Mouse (Mus musculus): Measurements from ENCODE around the gene Atp6v1f.
A peak's percentile ranks its signal among the peaks of the same experiment; 100 is the strongest.

The Atp6v1f gene

GRCm38 (mm10) chr6:29467583-29468354 is at the start of gene Atp6v1f:
Atp6v1f (plus strand) TSS chr6:29467718.
- DNase-seq (ENCODE audit: low read depth, low spot score): peak; percentile 97

GRCm38 (mm10) chr6:29420596-29420995 is 46.9 kb upstream of the Atp6v1f start:
- no peak for DNase-seq (ENCODE audit: low read depth, low spot score)

DNA sequence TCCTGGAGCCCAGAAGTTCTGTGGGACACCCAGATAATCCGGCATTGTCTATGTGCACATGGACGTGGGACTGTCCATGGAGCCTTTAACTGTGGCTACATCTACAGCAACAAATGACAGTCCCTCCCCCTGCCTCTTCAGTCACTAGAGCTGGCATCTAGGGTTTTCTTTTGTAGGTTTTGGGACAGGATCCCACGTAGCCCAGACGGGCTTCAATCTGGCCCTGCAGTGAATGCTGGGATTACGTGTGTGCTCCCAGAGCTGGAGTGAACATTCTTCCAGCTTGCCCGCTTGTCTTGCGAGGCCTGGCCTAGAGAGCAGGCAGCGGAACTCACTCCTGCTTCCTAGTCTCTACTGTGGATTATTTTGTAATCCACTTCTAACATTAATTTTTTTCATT is 42.4 kb upstream of the Atp6v1f start:
- no peak for DNase-seq (ENCODE audit: low read depth, low spot score)

DNA sequence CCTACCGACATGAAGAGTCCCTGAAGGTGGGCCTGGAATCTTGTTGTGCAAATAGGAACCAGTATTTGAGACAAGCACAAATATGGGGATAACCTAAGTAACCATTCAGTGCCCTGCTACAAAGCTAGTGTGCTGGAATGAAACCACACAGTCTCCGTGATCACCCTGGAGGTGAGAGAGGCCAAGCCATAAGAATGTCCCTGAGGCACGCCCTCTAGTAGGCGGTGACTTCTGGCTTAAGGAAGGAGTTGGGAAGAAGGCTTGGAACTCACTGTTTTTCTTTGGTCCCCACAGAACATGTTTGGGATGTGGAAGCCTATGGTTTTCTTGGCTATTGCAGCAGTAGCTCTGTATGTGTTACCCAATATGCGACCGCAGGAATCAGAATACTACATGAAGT is 41.2 kb upstream of the Atp6v1f start:
- DNase-seq (ENCODE audit: low read depth, low spot score): no peak

DNA sequence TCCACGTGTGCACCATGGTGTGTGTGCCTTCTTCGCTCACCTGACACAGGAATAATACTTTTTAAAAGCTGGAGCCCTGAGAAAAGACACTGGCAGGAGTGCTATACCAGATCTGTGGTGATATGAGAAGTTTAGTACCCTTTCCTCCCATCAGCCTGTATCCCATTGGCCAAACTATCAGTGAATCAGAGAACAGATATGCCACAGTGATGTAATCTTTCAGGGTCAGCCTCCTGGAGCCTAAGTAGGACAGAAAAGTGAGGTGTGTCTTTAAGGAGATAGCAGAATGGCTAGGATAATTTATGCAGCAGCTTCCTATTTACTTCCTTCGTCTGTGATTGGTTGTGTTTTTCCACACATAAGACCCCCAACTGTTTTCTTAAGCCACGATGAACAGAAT is 39.3 kb upstream of the Atp6v1f start:
- no peak for DNase-seq (ENCODE audit: low read depth, low spot score)

DNA sequence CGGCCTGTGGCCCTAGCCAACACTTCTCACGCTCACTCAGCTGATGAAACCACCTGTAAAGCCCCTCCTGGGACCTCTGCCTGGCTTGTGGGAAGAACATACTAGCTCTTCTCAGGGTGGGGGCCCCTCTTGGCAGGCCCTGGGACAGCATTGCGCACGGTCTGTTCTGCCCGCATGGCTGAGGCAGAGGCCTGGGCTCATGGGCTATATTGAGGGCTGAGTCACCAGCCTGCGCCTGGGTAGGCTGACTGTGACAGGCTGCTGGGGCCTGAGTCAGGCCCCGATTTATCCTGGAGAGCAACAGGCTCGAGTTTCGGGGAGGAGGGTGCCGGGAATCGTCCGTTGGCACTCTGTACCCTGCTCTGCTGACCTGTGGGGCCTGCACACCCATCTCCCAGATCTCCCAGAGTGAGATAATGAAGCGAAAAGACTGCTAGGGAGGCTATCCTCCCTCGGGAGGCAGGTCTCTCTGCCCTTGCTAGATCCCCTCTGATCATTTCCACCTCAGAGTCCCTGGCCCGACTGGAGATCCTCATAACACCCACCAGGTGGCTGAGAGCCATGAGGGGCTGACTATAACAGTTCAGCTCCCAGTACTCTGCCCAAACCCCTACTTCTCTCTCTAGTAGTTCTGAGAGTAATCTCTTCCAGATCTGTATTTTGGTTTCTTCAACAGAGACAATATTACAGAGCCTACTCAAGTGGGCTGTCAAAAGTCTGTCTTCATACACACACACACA is 36.7 kb upstream of the Atp6v1f start:
- no peak for DNase-seq (ENCODE audit: low read depth, low spot score)

DNA sequence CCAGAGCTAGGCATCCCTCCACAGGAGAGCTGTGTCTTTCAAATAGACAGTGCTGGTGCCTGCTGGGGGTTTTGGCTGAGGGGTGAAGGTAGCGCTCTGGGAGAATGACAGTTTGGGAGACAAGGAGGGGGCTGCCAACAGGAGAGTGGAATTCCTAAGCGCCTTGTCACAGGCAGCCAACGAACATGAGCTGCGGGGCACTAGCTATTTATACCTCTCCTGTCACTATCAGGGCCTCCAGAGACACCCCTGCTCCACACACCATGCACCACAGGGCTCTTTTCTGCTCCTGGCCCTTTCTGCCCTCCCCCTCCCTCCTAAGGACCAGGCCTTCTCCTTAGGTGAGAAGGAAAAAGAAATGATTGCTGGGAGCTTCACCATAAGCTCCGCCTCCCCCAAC is 36.0 kb upstream of the Atp6v1f start:
- no peak for DNase-seq (ENCODE audit: low read depth, low spot score)

- DNase-seq (ENCODE audit: low read depth, low spot score): no peak
Measured at GRCm38 (mm10) chr6:29432156-29432555, 35.4 kb upstream of the Atp6v1f start.

- DNase-seq (ENCODE audit: low read depth, low spot score): no peak
Measured at GRCm38 (mm10) chr6:29432676-29433037, 34.9 kb upstream of the Atp6v1f start.

DNA sequence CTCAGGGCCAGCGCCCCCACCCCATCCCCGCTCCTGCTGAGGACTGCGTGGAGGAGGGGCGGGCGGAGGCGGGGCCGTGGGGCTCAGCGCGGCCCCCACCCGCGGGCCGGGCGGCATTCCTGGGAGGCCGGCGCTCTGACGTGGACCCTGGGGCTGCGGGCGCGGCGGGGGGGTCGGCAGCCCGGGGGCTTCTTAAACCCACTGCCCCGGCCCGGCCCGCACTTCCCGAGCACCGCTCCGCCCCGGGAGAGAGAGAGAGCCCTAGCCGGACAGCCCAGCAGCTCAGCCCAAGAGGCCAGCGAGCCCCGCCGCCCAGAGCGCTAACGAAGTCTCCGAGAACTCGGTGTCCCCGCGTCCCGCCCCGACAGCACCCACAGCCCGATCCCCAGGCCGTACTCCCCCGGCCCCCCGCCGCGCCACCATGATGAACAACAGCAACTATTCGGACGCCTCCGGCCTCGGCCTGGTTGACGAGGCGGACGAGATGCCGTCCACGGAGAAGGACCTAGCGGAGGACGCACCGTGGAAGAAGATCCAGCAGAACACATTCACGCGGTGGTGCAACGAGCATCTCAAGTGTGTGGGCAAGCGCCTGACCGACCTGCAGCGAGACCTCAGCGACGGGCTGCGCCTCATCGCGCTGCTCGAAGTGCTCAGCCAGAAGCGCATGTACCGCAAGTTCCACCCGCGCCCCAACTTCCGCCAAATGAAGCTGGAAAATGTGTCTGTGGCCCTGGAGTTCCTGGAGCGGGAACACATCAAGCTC is 34.3 kb upstream of the Atp6v1f start, which contains the start of gene Flnc:
Gene Flnc (plus strand): TSS at position 219 of the 766 bp plus-strand sequence.
- peak; percentile 33 for DNase-seq (ENCODE audit: low read depth, low spot score)

DNA sequence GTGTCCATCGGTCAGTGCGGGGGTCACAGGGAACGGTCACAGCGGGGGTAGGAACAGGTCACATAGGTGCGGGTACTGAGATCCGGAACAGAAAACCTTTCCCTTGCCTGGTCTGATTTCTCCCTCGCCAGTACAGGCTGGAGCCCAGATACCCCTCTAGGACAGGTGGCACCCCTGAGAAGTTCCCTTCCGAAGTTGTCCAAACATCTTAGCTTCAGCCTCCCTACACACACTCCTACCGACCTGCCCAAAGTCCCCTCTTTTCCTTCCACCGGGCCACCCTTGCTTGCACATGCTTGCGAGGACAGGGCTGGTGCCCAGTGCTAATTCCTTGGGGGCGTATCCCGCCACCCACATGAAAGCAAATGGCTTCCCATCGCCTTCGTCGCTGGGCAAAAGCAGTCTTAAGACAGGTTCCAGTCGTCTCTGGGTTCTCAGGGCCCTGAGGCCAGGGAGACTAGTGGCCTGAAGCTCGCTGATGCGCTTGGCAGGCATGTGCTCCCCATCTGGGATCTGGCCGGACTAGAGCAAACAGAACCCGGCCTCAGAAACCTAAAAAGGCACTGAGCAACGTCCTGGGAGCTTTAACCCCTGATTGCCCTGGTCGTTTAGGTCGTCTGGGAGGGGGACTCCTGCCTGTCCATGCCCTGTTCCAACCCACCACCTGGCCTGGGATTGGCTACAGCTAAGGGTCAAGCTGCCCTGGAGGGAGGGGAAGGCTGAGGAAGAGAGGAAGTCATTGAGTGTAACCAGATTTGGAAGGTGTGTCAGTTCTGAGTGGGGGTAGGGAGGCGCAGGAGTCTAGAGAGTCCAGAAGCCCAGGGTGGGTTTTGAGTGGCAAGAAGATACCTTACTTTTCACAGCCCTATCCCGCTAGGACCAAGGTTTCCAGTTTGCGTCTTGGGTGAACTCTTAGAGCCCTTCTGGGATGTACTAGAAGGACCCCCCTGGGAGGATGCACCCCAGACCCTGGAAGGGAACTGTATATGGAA is 33.4 kb upstream of the Atp6v1f start:
- no peak for DNase-seq (ENCODE audit: low read depth, low spot score)

DNA sequence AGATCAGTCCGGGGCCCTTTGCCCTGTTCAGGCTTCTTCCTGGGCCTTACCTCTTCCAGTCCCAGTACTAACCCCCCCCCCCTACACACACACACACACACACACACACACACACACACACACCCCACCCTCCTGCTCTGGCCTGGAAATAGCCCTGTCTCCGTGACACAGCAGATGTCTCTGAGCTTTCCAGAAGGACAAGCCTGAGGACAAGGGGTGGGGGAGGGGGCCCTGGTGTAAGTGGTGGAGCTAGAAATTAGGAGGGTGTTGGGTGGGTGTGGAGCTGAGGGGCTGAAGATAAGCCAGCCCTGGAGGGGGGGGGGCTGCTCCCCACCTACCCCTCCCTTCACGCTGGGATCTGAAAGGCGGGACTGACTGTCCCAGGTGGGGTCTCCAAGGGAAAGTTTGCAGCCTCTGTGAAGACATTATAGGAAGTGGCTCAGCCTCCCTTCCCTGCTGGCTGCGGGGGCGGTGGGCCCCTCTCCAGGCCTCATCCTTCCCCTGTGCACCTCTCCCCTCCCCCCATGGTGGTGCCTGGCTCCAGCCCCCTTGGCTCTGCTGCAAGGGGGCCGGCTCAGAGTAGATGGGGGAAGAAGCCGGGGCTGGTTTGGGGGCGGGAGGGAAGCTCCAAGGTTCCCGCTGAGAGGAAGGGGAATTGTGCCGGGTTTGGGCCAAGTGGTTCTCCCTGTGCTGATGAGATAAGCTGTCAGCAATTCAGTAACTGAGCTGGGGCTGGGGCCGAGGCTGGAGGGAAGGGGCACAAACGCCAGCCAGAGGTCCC is 32.4 kb upstream of the Atp6v1f start:
- DNase-seq (ENCODE audit: low read depth, low spot score): no peak

DNA sequence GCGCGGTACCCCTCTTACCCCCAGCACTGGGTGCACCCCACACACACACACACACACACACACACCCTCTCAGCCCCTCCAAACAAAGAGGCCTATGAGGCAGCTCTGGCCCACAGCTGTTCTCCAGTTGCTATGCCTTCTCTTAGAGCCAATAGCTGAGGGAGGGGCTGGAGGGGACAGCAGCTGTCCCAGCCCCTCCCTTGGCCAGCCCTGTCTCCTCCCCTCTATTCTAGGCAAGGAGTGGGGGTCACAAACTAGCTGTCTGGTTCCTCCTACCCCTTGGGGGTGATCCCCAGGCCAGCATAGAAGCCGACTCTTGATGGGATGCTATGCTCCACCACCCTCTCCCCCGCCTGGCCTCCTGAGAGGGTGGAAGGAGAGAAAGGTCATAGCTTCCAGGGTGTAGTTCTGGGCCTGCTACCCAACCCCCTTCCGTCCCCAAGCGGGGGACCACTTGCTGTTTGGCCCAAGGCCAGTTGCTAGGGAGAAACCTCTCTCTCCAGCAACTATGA is 31.5 kb upstream of the Atp6v1f start:
- no peak for DNase-seq (ENCODE audit: low read depth, low spot score)

- DNase-seq (ENCODE audit: low read depth, low spot score): no peak
Measured at GRCm38 (mm10) chr6:29436461-29436934, 31.0 kb upstream of the Atp6v1f start.

- DNase-seq (ENCODE audit: low read depth, low spot score): no peak
Measured at GRCm38 (mm10) chr6:29439251-29439650, 28.3 kb upstream of the Atp6v1f start.

GRCm38 (mm10) chr6:29439789-29440188 is 27.7 kb upstream of the Atp6v1f start:
- DNase-seq (ENCODE audit: low read depth, low spot score): no peak

DNA sequence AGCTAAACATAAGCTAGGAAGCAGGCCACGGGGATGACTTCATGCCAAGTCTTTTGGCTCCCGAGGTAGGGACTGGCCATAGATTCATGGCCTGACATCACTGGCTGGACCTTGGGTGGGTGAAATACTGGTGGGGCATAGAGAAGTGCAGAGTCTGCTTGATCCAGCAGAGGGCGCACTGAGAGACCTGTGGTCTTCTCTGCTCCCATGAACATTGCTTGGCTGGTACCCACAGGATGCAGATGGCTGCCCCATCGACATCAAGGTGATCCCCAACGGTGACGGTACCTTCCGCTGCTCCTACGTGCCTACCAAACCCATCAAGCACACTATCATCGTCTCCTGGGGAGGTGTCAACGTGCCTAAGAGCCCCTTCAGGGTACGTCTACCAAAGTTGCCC is 22.7 kb upstream of the Atp6v1f start:
- peak; percentile 67 for DNase-seq (ENCODE audit: low read depth, low spot score)

DNA sequence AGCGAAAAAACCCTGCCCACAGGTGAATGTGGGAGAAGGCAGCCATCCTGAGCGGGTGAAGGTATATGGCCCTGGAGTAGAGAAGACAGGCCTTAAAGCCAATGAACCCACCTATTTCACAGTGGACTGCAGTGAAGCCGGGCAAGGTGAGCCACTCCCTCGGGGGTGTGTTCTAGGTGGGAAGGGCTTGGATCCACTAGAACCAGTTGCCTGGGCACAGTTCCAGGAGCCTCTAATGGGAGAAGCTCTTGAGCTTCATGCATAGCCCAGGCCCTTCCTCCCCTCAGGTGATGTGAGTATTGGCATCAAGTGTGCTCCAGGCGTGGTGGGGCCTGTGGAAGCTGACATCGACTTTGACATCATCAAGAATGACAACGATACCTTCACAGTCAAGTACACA is 22.2 kb upstream of the Atp6v1f start:
- DNase-seq (ENCODE audit: low read depth, low spot score): no peak

DNA sequence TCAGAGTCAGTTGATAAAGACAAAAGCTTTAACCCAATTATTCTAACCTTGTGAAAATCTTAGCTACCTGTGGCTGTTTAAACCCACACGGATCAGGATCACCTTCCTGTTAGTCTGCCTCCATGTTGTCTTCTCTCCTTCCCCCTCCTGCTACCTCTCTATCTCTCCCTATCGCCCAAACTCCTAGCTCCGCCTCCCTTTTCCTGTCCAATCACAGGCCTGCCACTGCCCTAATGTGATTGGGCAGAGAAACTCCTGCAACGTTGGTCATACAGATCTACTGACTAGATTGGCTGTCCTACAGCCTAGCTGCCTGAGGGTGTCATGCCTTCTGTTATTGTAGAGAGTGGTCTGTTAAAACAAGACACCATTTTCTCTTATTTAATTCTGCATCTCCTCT is 17.7 kb upstream of the Atp6v1f start:
- DNase-seq (ENCODE audit: low read depth, low spot score): no peak

DNA sequence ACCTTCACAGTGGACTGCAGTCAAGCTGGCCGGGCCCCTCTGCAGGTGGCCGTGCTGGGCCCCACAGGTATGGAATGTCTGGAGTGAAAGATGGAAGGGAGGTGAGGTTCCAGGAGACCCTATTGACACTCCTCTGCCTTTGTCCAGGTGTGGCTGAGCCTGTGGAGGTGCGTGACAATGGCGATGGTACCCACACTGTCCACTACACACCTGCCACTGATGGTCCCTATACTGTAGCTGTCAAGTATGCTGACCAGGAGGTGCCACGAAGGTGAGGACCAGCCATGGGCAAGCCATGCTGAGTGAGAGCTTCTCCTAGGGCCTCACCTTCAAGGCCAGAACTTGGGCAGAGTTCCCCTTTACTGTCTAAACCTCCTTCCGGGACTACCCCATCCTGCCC is 16.9 kb upstream of the Atp6v1f start:
- no peak for DNase-seq (ENCODE audit: low read depth, low spot score)
